Mouse (Mus musculus): ENCODE measurements around the gene C2.
"Not testable (repeated sequence)": the region's sequence is repeated elsewhere in the genome, so short reads cannot be mapped to it uniquely, and the experiment has no call there.

Gene C2

GRCm38 (mm10) chr17:34838785-34839184 is 59.3 kb downstream of the C2 start:
- intact Hi-C loops (cut with DNase I) = loop anchor here (5.0 kb wide), 1 partner anchor 144 kb away; the partner anchor contains the start of gene Lsm2

GRCm38 (mm10) chr17:34837464-34838324 is 60.4 kb downstream of the C2 start:
- intact Hi-C loops (cut with DNase I) = loop anchor here (5.0 kb wide), 1 partner anchor 145 kb away; the partner anchor contains the start of gene Lsm2

GRCm38 (mm10) chr17:34836856-34837221 is 61.2 kb downstream of the C2 start, which contains the start of the genes Stk19 and Dxo:
Gene Stk19 (minus strand): TSS chr17:34836945.
Gene Dxo (plus strand): TSS chr17:34837019.
- intact Hi-C loops (cut with DNase I) = loop anchor here (5.0 kb wide), 1 partner anchor 145 kb away; the partner anchor contains the start of gene Lsm2

GRCm38 (mm10) chr17:34836155-34836855 is 61.8 kb downstream of the C2 start:
- intact Hi-C loops (cut with DNase I) = loop anchor here (5.0 kb wide), 1 partner anchor 146 kb away; the partner anchor contains the start of gene Lsm2

- intact Hi-C loops (cut with DNase I) = not testable (repeated sequence)
These were observed 67.3 kb downstream of the C2 start for GRCm38 (mm10) chr17:34830776-34831175.

GRCm38 (mm10) chr17:34814818-34815370 is 83.2 kb downstream of the C2 start:
- intact Hi-C loops (cut with DNase I) = no loop called here

GRCm38 (mm10) chr17:34813747-34814146 is 84.3 kb downstream of the C2 start:
- intact Hi-C loops (cut with DNase I) = not testable (repeated sequence)

Small RNAs within 50 kb of the gene (microRNA-seq; reads per million reads assigned to microRNA genes)
- gene Mir6970 (0 to 0.23 reads per million in 2 experiments), gene Mir6971 (2.6 to 3.9 reads per million in 2 experiments), gene Mir6972 (0.11 to 0.49 reads per million in 2 experiments)

All from adrenal gland (tissue).